Mouse (Mus musculus) embryo, embryonic 10.5 days (tissue): ENCODE data around the gene Porcn.
A peak's percentile ranks its signal among the peaks of the same experiment; 100 is the strongest.

Source experiments
- DNase-seq: peaks from one replicate; pipeline ENCODE4 v3.0.0-alpha.2; 2015; ENCODE audit warnings: low spot score

Gene Porcn

DNA sequence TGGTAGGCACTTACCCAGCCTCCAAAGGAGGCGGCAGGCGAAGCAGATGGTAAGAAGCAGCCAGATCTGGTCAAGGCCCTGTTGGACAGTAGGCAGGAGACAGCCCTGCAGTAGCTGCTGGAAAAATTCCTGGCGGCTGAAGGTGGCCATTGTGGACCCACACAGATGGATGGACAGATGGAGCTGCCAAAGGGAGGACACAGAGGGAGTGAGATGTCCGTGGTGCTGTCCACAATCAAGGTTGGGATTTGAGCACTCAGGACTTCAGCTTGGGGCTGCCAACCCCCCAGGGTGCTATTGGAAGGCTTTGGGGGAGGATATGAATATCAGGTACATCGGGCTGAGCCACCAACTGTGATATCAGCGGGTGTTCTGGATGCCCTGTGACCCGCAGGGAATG, 774 bp downstream of the Porcn start:
- DNase-seq, result no peak

DNA sequence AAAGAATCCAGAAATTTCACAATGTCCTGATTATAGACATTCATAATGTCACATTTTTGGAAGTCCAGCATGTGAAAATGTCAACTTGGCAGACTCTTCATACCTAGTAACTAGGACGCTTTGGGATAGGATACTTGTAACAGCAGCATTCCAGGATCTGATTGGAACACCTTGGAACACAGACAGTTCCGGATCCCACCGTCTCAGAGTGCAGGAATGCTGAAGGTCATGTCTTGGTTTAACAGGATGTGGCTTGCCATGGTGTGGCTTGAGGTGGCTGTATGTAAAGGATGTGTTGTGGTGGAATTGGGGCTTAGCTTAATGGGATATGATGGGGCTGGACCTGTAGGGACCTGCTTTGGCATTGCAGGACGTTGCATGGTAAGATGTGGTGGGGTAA, 1.2 kb downstream of the Porcn start:
- no peak for DNase-seq

DNA sequence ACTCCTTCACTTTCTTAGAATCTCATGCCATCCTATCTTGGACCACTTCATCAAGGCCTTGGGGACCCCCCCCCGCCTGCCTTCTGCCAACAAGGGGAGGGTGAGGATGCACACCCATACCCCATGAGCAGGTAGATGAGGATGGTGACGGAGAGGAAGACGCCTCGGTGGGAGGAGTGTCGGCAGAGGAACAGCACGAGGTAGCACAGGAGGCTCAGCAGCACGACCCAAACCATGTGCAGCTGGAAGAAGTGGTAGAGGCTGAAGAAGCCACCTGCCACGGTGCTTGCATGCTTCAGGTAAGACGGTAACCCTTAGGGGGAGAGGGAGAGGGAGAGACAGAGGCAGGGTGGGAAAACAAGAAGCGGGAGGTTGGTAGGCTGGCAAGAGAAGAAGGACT, 2.2 kb downstream of the Porcn start:
- no peak for DNase-seq

DNA sequence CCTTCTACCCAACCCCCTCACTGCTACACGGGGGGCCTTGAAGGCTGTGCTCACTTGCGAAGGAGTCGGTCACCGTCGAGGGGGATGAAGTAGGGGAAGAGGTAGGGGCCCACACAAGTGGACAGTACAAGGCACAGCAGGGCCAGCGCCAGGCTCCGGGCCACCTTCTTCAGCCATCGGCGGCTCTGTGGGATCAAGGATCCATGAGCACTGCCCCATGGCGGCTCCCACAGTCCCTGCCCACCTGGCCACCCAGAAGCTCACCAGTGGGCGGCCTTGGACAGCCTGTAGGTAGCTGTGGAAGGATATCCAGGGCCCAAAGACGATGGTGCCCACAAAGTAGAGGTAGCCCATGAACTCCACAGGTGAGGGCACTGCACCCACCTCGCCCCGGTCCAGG, 3.2 kb downstream of the Porcn start:
- no peak for DNase-seq

DNA sequence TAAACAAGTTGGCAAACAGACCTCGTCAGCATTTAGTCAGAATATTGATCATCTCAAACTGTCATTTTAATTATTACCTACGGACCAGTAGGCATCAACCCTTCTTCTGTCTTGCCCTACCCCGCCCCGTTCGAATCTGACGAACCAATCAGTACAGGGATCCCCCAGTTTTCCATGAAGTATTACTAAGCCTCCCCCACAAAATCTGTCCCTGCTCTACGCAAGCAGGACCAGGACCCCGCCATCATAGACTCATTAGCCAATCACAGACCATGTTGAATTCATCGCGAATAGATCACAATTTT, 13.0 kb downstream of the Porcn start, which contains the start of gene Ebp:
Gene Ebp, minus strand, starts transcription at position 94 of the 305 bp plus-strand sequence.
- peak; percentile 17 for DNase-seq

DNA sequence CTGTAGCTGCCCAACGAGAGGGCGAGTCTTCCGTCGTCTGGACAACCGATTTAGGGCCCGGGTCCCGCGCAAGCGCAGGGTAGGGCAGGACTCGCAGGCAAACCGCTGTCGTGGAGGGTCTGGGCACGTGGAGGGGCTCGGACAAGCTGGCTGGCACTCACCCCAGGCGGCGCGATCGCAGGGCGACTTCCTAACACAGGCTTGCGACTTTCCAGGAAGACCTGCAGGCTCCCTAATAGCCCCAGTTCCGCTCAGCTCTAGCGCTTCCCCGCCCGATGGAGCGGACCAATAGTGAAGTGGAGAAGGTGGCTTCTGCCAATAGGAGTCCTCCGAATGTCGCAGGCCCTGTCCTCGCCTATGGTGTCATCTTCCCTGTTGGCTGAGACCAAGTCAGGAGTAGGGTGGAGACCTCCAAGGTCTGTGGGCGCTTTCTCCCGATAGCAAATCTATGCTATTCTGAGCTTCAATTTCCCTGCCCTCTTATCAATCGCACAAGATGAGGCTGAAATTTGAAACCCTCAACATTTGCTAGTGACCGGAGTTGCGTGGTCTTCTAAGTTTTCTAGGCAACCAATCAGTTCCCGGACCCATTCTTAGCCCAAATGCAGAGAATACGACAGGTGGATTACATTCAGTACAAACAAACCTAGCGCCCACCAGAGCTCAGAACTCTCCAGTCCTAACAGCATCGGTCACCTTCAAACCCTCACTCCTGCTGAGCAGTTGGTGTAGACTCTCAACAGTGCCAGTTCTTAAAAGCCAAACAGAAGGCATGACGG, 13.5 kb downstream of the Porcn start:
- peak; percentile 83 for DNase-seq

DNA sequence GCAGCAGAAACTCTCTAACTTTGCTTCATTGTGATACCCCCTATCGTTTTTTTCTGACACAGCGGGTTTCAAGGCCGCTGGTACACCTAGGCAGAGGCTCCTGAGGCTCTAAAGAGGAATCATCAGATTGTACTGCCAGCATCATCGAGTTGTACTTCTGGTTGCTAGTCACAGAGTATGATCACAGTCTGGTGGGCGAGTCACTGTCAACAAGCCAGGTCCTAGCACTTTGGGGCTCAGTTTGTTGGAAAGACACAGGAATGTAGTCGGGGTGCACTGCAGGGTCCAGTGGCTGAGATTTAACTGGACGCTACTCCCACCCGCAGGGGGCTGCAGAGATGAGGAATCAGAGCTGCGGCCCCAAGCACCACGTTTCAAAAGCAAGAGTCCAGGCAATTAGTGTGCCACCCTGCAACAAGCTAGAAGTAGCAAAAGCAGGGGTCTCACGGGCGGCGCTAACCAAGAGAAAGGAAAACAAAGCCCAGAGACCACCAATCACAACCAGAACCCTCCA, 14.1 kb downstream of the Porcn start:
- DNase-seq, result peak; percentile 18

DNA sequence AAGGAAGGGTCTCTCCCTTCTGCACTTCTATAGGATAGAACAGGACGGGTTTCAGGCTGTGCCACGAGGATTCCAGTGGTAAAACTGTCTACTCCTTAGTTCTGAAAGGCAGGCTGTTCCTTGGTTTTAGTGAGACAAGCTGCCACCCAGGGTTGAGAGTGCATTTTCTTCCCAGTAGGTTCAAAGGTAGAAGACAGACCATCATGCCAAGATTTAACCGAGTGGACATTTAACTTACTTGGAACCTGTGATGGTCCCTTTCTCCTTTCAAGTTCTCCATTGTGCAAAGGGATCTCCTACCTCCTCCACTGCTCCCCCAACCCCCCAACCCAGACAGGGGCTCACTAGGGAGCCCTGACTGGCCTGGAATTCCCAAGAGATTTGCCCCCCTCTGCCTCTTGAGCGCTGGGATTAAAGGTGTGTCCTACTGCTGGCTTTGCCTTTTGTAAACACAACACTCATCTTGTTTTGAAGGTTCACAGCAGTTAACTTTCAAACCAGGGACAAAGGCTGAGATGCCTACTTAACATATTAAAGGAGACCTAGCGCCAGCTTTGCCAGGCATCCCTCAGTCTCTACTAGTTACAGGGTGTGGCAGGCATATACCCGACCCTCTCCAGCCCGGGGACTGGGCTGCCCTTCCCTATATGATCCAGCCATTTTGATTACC, 23.3 kb downstream of the Porcn start:
- DNase-seq, result no peak

DNA sequence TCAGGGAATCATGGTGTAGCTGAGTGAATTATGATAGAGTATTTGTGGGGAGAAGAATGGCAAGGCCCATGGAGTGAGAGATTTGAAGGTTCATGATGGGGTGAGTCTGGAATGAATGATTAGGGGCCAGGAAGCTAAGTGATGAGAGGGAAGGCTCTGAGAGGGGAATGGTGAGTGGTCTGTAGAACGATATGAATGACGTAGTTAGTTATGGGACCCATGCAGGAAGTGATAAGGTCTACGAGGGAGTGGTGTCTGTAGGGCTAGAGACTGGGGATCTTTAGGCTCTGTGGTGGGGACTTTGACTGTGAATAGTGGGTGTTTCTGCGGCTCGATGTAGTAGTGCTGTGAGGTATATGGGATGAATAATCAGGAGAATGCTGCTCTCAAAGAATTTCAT, 26.7 kb downstream of the Porcn start:
- no peak for DNase-seq

DNA sequence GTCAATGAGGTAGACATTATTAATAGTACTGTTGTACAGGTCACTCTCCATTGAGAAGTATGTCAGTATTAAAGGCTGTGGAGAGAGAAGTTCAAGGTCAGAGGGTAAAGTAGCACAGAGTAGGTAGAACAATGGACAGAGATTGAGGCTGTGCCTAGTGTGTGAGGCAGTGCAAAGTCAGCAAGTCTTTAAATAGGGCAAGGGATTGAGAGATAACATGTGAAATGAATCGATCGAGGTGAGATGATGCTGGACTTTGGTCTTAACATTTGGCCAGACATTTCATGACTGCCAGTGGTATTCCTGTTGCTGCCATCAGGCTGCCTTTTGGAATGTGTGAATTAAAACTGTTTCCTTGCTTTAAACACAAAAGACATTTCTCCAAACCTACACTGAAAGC, 27.5 kb downstream of the Porcn start:
- no peak for DNase-seq

DNA sequence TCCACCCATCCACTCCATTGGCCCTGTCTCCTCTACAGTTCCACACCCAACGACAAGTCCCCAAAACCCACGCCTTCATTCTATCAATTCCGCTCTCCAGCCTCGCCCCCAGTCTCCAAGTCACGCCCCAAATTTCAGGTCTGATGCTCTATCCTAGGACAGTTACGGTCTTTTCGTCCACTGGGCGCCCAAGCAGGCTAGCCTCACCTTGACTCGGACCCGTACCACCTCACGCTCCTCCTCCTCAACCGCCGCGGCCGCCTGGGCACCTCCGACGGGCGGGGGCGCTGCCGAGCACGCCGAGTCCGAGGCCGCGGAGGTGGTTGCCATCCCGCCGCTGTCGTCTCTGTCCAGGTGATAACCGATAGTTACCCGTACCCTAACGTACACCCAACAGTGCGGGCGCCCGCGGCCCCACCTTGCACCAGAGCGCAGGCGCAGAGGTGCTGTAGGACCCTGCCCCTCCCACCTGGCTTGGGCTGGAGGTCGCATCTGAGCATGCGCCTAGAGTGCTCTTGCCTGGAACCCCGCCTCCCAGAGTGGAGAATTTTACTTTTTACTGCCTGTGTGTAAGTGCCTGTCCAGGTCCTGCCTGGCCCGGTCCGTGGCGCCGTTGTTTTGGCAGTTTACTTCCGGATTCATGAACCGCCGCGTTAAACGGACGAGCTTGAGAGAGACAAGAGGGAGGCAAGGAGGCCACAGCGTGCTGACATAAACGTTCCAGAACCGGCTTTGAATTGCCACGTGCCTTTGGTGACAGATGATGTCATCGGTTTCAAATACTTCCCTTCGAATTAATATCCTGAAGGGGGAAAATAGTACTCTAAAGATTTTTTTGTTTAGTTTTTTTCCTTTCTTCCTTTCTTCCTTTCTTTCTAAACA, 30.6 kb downstream of the Porcn start, which contains the start of gene Tbc1d25:
Gene Tbc1d25, minus strand, starts transcription at position 678 of the 882 bp plus-strand sequence.
- DNase-seq, result peak; percentile 89

DNA sequence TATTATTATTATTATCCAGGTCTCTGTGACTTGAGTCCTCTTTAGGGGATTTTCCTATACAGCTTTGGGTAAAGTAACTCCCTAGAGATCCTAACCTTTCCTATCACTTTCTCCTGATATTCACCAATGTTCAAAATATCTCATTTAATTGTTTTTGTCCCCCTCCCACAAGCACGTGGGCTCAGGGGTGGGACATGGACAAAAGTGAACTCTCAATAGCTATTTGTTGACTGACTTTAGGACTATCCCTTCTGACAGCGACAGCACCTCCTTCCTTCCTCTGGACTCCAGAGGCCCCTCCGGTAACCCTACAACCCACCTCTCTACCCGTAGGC, 31.2 kb downstream of the Porcn start:
- DNase-seq, result no peak

DNA sequence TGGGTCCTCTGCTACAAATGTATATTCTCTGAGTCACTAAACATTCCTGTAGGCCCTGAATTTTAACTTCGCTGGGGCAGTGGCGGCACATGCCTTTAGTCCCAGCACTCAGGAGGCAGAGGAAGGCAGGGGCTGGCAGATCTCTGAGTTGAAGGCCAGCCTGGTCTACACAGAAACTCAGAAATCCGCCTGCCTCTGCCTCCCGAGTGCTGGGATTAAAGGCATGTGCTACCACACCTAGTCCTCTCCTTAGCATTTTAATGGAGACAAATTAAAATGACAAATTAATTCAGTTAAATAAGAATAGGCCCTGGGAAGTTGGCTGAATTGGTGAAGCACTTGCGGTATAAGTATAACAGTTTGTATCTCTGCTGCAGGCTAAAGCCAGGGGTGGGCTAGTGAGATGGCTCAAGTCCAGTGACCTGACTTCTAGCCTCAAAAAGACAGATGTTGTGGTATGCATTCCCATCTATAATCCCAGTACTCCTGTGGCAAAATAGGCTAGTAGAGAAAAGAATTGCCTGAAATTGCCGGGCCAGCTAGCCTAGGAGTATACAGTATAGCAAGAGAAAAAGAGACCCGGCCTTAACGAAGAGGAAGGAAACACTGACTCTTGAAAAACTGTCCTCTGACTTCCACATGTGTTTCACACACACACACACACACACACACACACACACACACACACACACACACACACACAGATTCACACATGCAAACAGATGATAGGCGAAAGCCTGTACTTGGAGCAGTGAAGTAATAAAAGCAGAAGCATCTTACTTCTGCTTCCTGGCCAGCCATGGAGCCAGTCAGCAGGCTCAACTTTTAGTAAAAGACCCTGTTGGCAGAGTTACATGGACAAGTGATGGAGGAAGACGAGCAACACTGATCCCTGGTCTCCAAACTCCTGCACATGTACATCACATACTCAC, 38.3 kb downstream of the Porcn start:
- DNase-seq, result no peak

DNA sequence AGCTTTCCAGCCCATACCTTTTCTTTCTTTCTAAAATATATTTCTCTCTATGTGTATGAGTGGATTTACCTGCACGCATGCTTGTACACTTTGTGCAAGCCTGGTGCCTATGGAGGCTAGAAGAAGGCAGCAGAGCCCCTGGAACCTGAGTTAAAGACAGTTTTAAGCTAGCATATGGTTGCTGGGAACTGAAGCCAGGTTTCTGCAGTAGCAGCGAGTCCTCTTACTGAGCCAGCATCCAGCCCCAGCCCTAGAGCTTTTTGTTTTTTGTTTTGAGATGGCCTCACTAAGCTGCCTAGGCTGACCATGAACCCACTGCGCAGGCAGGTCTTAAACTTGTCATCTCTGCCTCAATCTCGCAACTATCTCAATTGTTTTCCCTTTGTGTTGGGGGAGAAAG, 41.9 kb downstream of the Porcn start:
- DNase-seq, result no peak

DNA sequence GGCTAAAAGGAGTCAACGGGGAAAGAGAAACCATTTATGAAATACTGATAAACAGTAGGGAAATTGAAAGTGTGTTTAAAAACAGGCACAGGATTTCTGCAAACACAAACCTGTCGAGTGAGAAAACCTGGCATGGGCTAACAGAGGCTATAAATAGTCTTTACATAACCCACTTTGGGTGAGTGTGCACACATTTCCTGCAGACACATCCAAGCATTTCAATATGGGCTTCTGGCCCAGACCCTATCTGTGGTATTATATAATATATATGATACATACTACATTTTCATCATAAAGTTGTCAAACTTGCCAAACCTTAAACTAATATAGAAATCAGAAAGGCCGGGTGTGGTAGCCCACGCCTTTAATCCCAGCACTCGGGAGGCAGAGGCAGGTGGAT, 43.2 kb downstream of the Porcn start:
- DNase-seq, result no peak

DNA sequence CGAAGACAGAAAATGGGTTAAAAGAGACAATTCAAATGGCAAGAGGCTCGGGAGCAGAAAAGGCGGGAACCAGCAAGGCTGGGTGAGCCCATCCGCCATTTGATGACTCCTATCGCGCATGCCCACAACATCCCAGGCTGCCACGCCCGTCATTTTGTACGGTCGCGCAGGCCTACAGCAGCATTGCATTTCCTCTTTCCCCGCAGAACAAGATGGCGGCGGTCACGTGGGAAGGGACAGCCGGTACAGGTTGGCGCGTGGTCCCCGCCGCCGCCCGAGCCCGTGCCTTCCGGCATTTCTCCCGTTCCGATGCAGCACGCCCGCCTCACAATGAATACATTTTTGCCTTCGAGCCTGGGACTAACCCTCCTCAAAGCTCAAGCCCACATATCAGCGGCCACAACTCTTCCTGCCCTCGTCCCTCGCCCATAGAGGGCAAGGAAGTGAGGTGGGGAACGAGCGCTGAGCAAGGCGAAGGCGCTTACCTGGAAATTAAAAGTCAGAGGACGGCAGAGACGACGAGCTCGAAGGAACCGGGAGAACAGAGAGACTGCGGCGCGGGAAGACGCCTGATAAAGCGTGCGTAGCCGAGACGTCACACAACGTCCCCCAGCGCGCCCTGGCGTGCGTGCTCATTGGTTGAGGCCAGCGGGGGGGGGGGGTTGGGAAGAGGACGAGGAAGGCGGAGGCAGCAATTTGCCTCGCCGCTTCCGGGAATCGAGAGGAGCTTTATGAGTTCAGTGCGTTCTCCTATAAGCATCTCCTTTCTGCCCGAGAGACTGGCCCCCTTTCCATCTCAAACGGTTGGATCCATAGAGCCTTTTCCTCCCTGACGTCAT, 61.0 kb downstream of the Porcn start, which contains the start of gene Rbm3:
Gene Rbm3, minus strand, starts transcription at position 728 of the 839 bp plus-strand sequence.
- peak; percentile 89 for DNase-seq
